In genomic region chr2:4300383-4300811, GRCm38 (mm10) we compare ENCODE assay signal across 8 mouse cellular contexts.
DNase-seq lines count a peak whose midpoint lies in the region; ATAC-seq and TF ChIP-seq lines count a peak whose summit lies in the region.

No protein-coding gene starts in this region.

- no peaks in the 10 kb centered on the region for H3K9me3 ChIP-seq in kidney, embryonic 15.5 days (replicated peaks)
- H3K9me3 ChIP-seq in forebrain, embryonic 15.5 days = no peaks in the 10 kb centered on the region
- no peaks in the 10 kb centered on the region for H3K9me3 ChIP-seq in hindbrain, embryonic 14.5 days (ENCODE audit: control insufficient read depth, low read length)
- H3K9me3 ChIP-seq in stomach, postnatal 0 days (ENCODE audit: control insufficient read depth, low read length) = no peaks in the 10 kb centered on the region

- peak overlapping the region; percentile 90 for H3K27ac ChIP-seq in kidney, embryonic 15.5 days
- H3K27ac ChIP-seq in forebrain, embryonic 15.5 days (replicated peaks) = peak overlapping the region; percentile 45; the same call in 1 of the 2 replicates
- H3K27ac ChIP-seq in hindbrain, embryonic 14.5 days = peak overlapping the region; percentile 72
- 0 out of 2 replicates have a peak overlapping the region, but pooled peaks have one; percentile 53 for H3K27ac ChIP-seq in stomach, postnatal 0 days (replicated peaks)

- no peak; the same call in 1 of the 2 replicates for TF ChIP-seq CTCF in stomach, postnatal 0 days (IDR thresholded peaks at IDR 0.05; ENCODE audit: low read depth)

- no peak for DNase-seq in kidney, adult 18-20 months
- peak; percentile 40 for DNase-seq in hindbrain, embryonic 14.5 days (ENCODE audit: low spot score)
- DNase-seq in lung, postnatal 36 days = peak; percentile 28
- DNase-seq in stomach, postnatal 0 days (ENCODE audit: low spot score) = no peak
- no peak for DNase-seq in layer of hippocampus, adult 18-20 months (ENCODE audit: low spot score in 2 of 2)
- DNase-seq in right cerebral cortex, postnatal 25 days = no peak

- no peaks in the 10 kb centered on the region for H3K36me3 ChIP-seq in kidney, embryonic 15.5 days
- no peaks in the 10 kb centered on the region for H3K36me3 ChIP-seq in forebrain, embryonic 15.5 days
- no peaks in the 10 kb centered on the region for H3K36me3 ChIP-seq in hindbrain, embryonic 14.5 days (replicated peaks; ENCODE audit: control insufficient read depth, insufficient read depth)
- H3K36me3 ChIP-seq in stomach, postnatal 0 days (ENCODE audit: control insufficient read depth, insufficient read depth, low read length) = no peaks in the 10 kb centered on the region

- WGBS in kidney, embryonic 15.5 days = under 1% methylated on average over 13 of the region's 13 CpGs
- WGBS in forebrain, embryonic 15.5 days = 50% methylated on average over 13 of the region's 13 CpGs
- 35% methylated on average over 13 of the region's 13 CpGs for WGBS in hindbrain, embryonic 14.5 days
- 20% methylated on average over 13 of the region's 13 CpGs for WGBS in stomach, postnatal 0 days

- peak overlapping the region; percentile 42; the same call in 1 of the 2 replicates for H3K9ac ChIP-seq in kidney, embryonic 15.5 days
- H3K9ac ChIP-seq in forebrain, embryonic 15.5 days (replicated peaks) = no peak overlapping the region
- H3K9ac ChIP-seq in hindbrain, embryonic 14.5 days = peak overlapping the region; percentile 31; the same call in 1 of the 2 replicates
- peak overlapping the region; percentile 53 for H3K9ac ChIP-seq in stomach, postnatal 0 days (ENCODE audit: low read length)

- no peaks in the 10 kb centered on the region for H3K27me3 ChIP-seq in kidney, embryonic 15.5 days
- H3K27me3 ChIP-seq in forebrain, embryonic 15.5 days = no peaks in the 10 kb centered on the region
- no peaks in the 10 kb centered on the region for H3K27me3 ChIP-seq in hindbrain, embryonic 14.5 days (ENCODE audit: control insufficient read depth, insufficient read depth, low read length)
- no peaks in the 10 kb centered on the region for H3K27me3 ChIP-seq in stomach, postnatal 0 days (ENCODE audit: control insufficient read depth, insufficient read depth, low read length)

- peak overlapping the region; percentile 46 for H3K4me3 ChIP-seq in kidney, embryonic 15.5 days (replicated peaks)
- H3K4me3 ChIP-seq in forebrain, embryonic 15.5 days = peak overlapping the region; percentile 11; the same call in 1 of the 2 replicates
- peak overlapping the region; percentile 21 for H3K4me3 ChIP-seq in hindbrain, embryonic 14.5 days (replicated peaks; ENCODE audit: low read length)
- peak overlapping the region; percentile 30 for H3K4me3 ChIP-seq in stomach, postnatal 0 days (ENCODE audit: low read depth, low read length)

- TF ChIP-seq EP300 in stomach, postnatal 0 days (optimal IDR thresholded peaks at IDR 0.05) = no peak

- peaks cover 52% of the 10 kb centered on the region for H3K4me1 ChIP-seq in kidney, embryonic 15.5 days
- peaks cover 31% of the 10 kb centered on the region for H3K4me1 ChIP-seq in forebrain, embryonic 15.5 days
- peaks cover 35% of the 10 kb centered on the region for H3K4me1 ChIP-seq in hindbrain, embryonic 14.5 days (replicated peaks; ENCODE audit: control insufficient read depth, insufficient read depth, low read length)
- H3K4me1 ChIP-seq in stomach, postnatal 0 days (replicated peaks; ENCODE audit: control insufficient read depth, insufficient read depth) = no peaks in the 10 kb centered on the region

- ATAC-seq in kidney, embryonic 15.5 days (replicated peaks; ENCODE audit: low FRiP score) = peak; percentile 52
- no peak for ATAC-seq in forebrain, embryonic 15.5 days (replicated peaks)
- ATAC-seq in hindbrain, embryonic 14.5 days (ENCODE audit: low FRiP score) = peak; percentile 38; the same call in 1 of the 2 replicates
- ATAC-seq in stomach, postnatal 0 days (ENCODE audit: low FRiP score, low TSS enrichment) = peak; percentile 16; the same call in 1 of the 2 replicates

- peak overlapping the region; percentile 73 for H3K4me2 ChIP-seq in kidney, embryonic 15.5 days
- peak overlapping the region; percentile 18 for H3K4me2 ChIP-seq in forebrain, embryonic 15.5 days (replicated peaks)
- H3K4me2 ChIP-seq in hindbrain, embryonic 14.5 days (replicated peaks) = peak overlapping the region; percentile 50
- H3K4me2 ChIP-seq in stomach, postnatal 0 days (replicated peaks; ENCODE audit: low read depth) = peak overlapping the region; percentile 55

Comparison
In these comparisons a context has a peak if more than half of its experiments do, and no peak if none do; other contexts are left out.
1. H3K4me2 ChIP-seq: peak in every context shown above with its lines; median percentile 73 in kidney, embryonic 15.5 days; 55 in stomach, postnatal 0 days; 50 in hindbrain, embryonic 14.5 days; 18 in forebrain, embryonic 15.5 days.
2. DNase-seq: peak in hindbrain, embryonic 14.5 days (single experiment) and lung, postnatal 36 days (single experiment); none in kidney, adult 18-20 months (single experiment), stomach, postnatal 0 days (single experiment), layer of hippocampus, adult 18-20 months (0 of 2) and right cerebral cortex, postnatal 25 days (single experiment).
3. Peak in every context shown above with its lines, with median percentiles within 50 percentile points of each other: H3K27ac ChIP-seq and H3K4me3 ChIP-seq.